Mouse (Mus musculus) heart, embryonic 12.5 days (tissue): ENCODE measurements at regions not wholly inside any gene's neighbourhood (a gene's known extent, or its start where the extent isn't known, plus 50 kb on each side); places are given as distances from the start of the nearest gene placed in this dataset.
"Not testable (repeated sequence)": the region's sequence is repeated elsewhere in the genome, so short reads cannot be mapped to it uniquely, and the experiment has no call there.

Experiments
- ATAC-seq: fragments of 200-750 bp; cut with Nextera tagmentation; 2 replicates; pipeline ENCODE4 v1.8.0; 2017; ENCODE audit warnings: moderate TSS enrichment, moderate library complexity; ENCODE audit not compliant: insufficient number of reproducible peaks, low FRiP score
- H3K27ac ChIP-seq: fragments of 300-500 bp; sonication (generic); 2 replicates; pipeline ENCODE4 v1.5.1; 2016; ENCODE audit warnings: mild to moderate bottlenecking, moderate library complexity; ENCODE audit not compliant: poor library complexity, severe bottlenecking
- H3K27me3 ChIP-seq: fragments of 300-500 bp; sonication (generic); replicated peaks from 2 replicates; pipeline ENCODE4 v1.6.1; 2016; ENCODE audit warnings: mild to moderate bottlenecking, moderate library complexity
- H3K36me3 ChIP-seq: fragments of 300-500 bp; sonication (generic); 2 replicates; pipeline ENCODE4 v1.6.1; 2016; ENCODE audit warnings: mild to moderate bottlenecking, moderate library complexity
- H3K4me1 ChIP-seq: fragments of 300-500 bp; sonication (generic); replicated peaks from 2 replicates; pipeline ENCODE4 v1.6.1; 2016; ENCODE audit warnings: mild to moderate bottlenecking
- H3K4me2 ChIP-seq: fragments of 300-500 bp; sonication (generic); 2 replicates; pipeline ENCODE4 v1.6.1; 2016; ENCODE audit warnings: mild to moderate bottlenecking, moderate library complexity
- H3K4me3 ChIP-seq: fragments of 300-500 bp; sonication (generic); 2 replicates; pipeline ENCODE4 v1.5.1; 2016; ENCODE audit warnings: mild to moderate bottlenecking
- H3K9ac ChIP-seq: fragments of 300-500 bp; sonication (generic); 2 replicates; pipeline ENCODE4 v1.6.1; 2016; ENCODE audit warnings: mild to moderate bottlenecking, moderate library complexity
- H3K9me3 ChIP-seq: fragments of 300-500 bp; sonication (generic); replicated peaks from 2 replicates; pipeline ENCODE4 v1.6.1; 2016; ENCODE audit warnings: mild to moderate bottlenecking, moderate library complexity
- WGBS: fragments of 180-500 bp; shearing (Covaris S2); methylation state at CpG from one replicate; pipeline ENCODE4 v1.1.7; 2016; 5-methylcytosine and 5-hydroxymethylcytosine counted together

GRCm38 (mm10) chr3:9064266-9065031, 545.4 kb downstream of the Zfp704 start:
- Histone ChIP-seq H3K36me3 (no peaks in the 10 kb centered on the region), H3K9me3 (no peaks in the 10 kb centered on the region), H3K27me3 (no peaks in the 10 kb centered on the region), H3K4me3 (no peak overlapping the region), H3K4me2 (no peak overlapping the region), H3K27ac (no peak overlapping the region), H3K4me1 (no peaks in the 10 kb centered on the region; the same call in 1 of the 2 replicates), H3K9ac (no peak overlapping the region)
- ATAC-seq: no peak
- WGBS: 38% methylated on average over 15 of the region's 15 CpGs

DNA sequence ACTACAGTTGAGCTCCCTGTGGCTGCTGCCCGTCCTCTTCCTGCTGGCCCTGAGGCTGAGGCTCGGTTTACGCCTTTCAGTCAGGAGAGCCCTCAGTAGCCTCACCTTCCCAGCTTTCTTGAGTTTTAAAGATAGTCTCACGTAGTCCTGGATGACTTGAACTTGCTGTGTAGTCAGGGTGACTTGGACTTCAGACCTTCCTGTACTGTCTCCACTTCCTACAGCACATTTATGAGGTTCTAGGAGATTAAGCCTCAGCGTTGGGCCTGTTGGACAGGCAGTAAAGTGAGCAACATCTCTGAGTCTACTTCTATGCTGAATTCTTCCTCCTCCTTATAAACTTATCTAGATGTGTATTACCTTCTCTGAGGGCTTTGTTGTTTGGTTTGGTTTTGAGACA, 546.2 kb downstream of the Zfp704 start:
- Histone ChIP-seq H3K9me3 (no peaks in the 10 kb centered on the region), H3K4me1 (no peaks in the 10 kb centered on the region; the same call in 1 of the 2 replicates), H3K4me3 (no peak overlapping the region), H3K27me3 (no peaks in the 10 kb centered on the region), H3K27ac (no peak overlapping the region), H3K36me3 (no peaks in the 10 kb centered on the region), H3K4me2 (no peak overlapping the region), H3K9ac (no peak overlapping the region)
- ATAC-seq: no peak
- 72% methylated on average over 5 of the region's 5 CpGs for WGBS

GRCm38 (mm10) chr3:9061396-9061795, 548.5 kb downstream of the Zfp704 start:
- no peaks in the 10 kb centered on the region for H3K9me3 ChIP-seq
- ATAC-seq: no peak
- no peak overlapping the region for H3K27ac ChIP-seq
- H3K27me3 ChIP-seq: no peaks in the 10 kb centered on the region
- no peaks in the 10 kb centered on the region; the same call in 1 of the 2 replicates for H3K4me1 ChIP-seq
- WGBS: 81% methylated on average over 2 of the region's 2 CpGs
- no peak overlapping the region for H3K9ac ChIP-seq
- H3K4me2 ChIP-seq: no peak overlapping the region
- no peaks in the 10 kb centered on the region for H3K36me3 ChIP-seq
- H3K4me3 ChIP-seq: no peak overlapping the region

GRCm38 (mm10) chr3:9057703-9058102, 552.2 kb downstream of the Zfp704 start:
- not testable (repeated sequence) for H3K27ac ChIP-seq, H3K36me3 ChIP-seq, H3K9me3 ChIP-seq, H3K4me1 ChIP-seq, H3K4me3 ChIP-seq, H3K4me2 ChIP-seq, ATAC-seq, H3K27me3 ChIP-seq, H3K9ac ChIP-seq
- WGBS: 64% methylated on average over 3 of the region's 3 CpGs

DNA sequence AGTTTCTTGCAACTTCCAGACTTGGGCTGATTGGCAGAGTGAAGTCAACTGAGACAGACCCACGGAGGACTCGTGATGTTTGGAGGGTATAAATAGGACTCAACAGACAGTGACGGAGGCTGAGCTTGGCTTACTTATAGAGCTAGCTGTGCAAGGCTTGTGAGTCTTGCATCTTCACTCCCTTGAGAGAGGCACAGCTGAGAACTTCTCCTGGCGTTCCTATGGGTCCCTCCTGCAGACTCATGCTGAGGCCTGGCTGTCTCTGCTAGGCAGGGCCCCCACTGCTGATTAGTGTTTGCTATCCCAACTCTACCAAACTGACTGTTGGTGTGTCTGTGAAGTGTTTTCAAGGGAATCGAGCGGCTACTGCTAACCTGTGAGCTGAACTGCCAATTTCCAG, 553.0 kb downstream of the Zfp704 start:
- no peaks in the 10 kb centered on the region for H3K27me3 ChIP-seq
- H3K9me3 ChIP-seq: no peaks in the 10 kb centered on the region
- H3K4me2 ChIP-seq: no peak overlapping the region
- ATAC-seq: no peak
- no peaks in the 10 kb centered on the region for H3K36me3 ChIP-seq
- H3K4me1 ChIP-seq: no peaks in the 10 kb centered on the region
- no peak overlapping the region for H3K27ac ChIP-seq
- 66% methylated on average over 6 of the region's 6 CpGs for WGBS
- no peak overlapping the region for H3K4me3 ChIP-seq
- H3K9ac ChIP-seq: no peak overlapping the region

DNA sequence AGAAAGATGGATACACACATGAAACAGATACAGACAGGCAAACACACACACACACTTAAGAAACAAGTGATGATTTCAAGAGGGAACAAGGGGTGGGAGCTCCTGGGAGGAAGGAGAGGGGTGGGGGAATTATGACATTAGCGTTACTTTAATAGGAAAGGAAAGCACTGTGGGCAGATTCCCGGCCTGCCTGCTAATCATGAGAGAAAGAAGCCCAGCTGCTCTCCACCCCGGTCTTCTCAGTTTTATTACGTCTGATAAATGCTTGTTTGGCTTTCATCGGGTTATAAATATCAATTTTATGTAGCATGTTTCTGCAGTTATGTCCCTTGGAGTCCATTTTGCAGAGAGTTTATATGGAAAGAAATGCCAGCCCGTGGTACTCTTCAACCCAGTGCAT, 554.1 kb downstream of the Zfp704 start:
- H3K27ac ChIP-seq: no peak overlapping the region
- no peaks in the 10 kb centered on the region for H3K36me3 ChIP-seq
- no peaks in the 10 kb centered on the region for H3K4me1 ChIP-seq
- no peak overlapping the region for H3K4me2 ChIP-seq
- no peak overlapping the region for H3K4me3 ChIP-seq
- no peaks in the 10 kb centered on the region for H3K27me3 ChIP-seq
- H3K9me3 ChIP-seq: no peaks in the 10 kb centered on the region
- no peak overlapping the region for H3K9ac ChIP-seq
- 69% methylated on average over 6 of the region's 6 CpGs for WGBS
- ATAC-seq: no peak
